Mouse (Mus musculus): ENCODE measurements around the gene H1f0. TPM values are rescaled to one million over a fixed set of nuclear protein-coding genes. Genes with fewer than 3 reads are reported as not detected.

Gene H1f0
- total and polyA plus RNA-seq, 3 experiments, result 33.5 to 213 (median 46.8) TPM

GRCm38 (mm10) chr15:78982658-78983435 lies 45.4 kb upstream of the H1f0 start (continued):
- TF ChIP-seq MAX (IDR thresholded peaks at IDR 0.05; ENCODE audit: low read length), result no peak

- Histone ChIP-seq H3K9ac (ENCODE audit: control insufficient read depth, low read depth, low read length, poor library complexity, severe bottlenecking) (peak overlapping the region; percentile 80), H3K9me3 (replicated peaks; ENCODE audit: insufficient read depth, low read length) (no peaks in the 10 kb centered on the region), H3K27me3 (ENCODE audit: control insufficient read depth in 1 of 2, insufficient read depth in 2 of 2, low read length in 2 of 2) (no peaks in the 10 kb centered on the region), H3K4me1 (ENCODE audit: control insufficient read depth in 1 of 2, insufficient read depth in 2 of 2, low read length in 2 of 2) (peaks cover 2 to 14% of the 10 kb centered on the region in 2 experiments), H3K27ac (ENCODE audit: control insufficient read depth, low read depth, low read length) (peak overlapping the region; percentile 71), H3K36me3 (ENCODE audit: control insufficient read depth in 1 of 2, insufficient read depth in 2 of 2, low read length in 2 of 2) (peaks cover 0 to 5% of the 10 kb centered on the region in 2 experiments; a peak in 2 of 4 replicates), H3K4me3 (ENCODE audit: control insufficient read depth in 1 of 2, insufficient read depth in 1 of 2, low read depth in 2 of 2, low read length in 2 of 2) (peak overlapping the region; percentile 75 to 82), H3K79me2 (ENCODE audit: control insufficient read depth, insufficient read depth, low read length, poor library complexity) (peaks cover 4% of the 10 kb centered on the region; the same call in 1 of the 2 replicates)
- peak; percentile 84 for DNase-seq (ENCODE audit: low read depth, low spot score)
- TF ChIP-seq HCFC1 (IDR thresholded peaks at IDR 0.05; ENCODE audit: low read depth, low read length) (no peak), TCF12 (IDR thresholded peaks at IDR 0.05; ENCODE audit: low read depth, low read length) (no peak), CHD1 (IDR thresholded peaks at IDR 0.05; ENCODE audit: low read depth, low read length) (no peak), USF1 (IDR thresholded peaks at IDR 0.05; ENCODE audit: low read depth, low read length) (no peak), TBP (IDR thresholded peaks at IDR 0.05; ENCODE audit: low read depth, low read length) (no peak), NELFE (IDR thresholded peaks at IDR 0.05; ENCODE audit: low read depth, low read length) (peak; percentile 4; the same call in 1 of the 2 replicates), BHLHE40 (IDR thresholded peaks at IDR 0.05; ENCODE audit: borderline replicate concordance, low read depth, low read length) (no peak), MAX (IDR thresholded peaks at IDR 0.05; ENCODE audit: low read length) (no peak), NRF1 (IDR thresholded peaks at IDR 0.05; ENCODE audit: insufficient read depth, low read depth, low read length, poor library complexity, severe bottlenecking) (peak; percentile 73), KAT2A (conservative IDR thresholded peaks at IDR 0.05; ENCODE audit: low read depth, low read length) (no peak), POLR2A (IDR thresholded peaks at IDR 0.05; ENCODE audit: control insufficient read depth in 1 of 2, insufficient read depth in 1 of 2, low read depth in 1 of 2, low read length in 2 of 2, poor library complexity in 1 of 2) (no peak), ZMIZ1 (IDR thresholded peaks at IDR 0.05; ENCODE audit: low read depth, low read length) (no peak), MXI1 (IDR thresholded peaks at IDR 0.05; ENCODE audit: low read depth, low read length) (peak; percentile 49), MYC (IDR thresholded peaks at IDR 0.05; ENCODE audit: low read depth, low read length) (no peak), ZNF384 (IDR thresholded peaks at IDR 0.05; ENCODE audit: low read depth, low read length) (no peak), ETS1 (IDR thresholded peaks at IDR 0.05; ENCODE audit: low read depth, low read length) (peak; percentile 52), MYB (IDR thresholded peaks at IDR 0.05; ENCODE audit: low read depth, low read length) (no peak)
These were observed 44.6 kb upstream of the H1f0 start for GRCm38 (mm10) chr15:78983436-78984285.

All from MEL (cell line).